Mouse (Mus musculus): Measurements from ENCODE around the gene Arhgef3.

DNA sequence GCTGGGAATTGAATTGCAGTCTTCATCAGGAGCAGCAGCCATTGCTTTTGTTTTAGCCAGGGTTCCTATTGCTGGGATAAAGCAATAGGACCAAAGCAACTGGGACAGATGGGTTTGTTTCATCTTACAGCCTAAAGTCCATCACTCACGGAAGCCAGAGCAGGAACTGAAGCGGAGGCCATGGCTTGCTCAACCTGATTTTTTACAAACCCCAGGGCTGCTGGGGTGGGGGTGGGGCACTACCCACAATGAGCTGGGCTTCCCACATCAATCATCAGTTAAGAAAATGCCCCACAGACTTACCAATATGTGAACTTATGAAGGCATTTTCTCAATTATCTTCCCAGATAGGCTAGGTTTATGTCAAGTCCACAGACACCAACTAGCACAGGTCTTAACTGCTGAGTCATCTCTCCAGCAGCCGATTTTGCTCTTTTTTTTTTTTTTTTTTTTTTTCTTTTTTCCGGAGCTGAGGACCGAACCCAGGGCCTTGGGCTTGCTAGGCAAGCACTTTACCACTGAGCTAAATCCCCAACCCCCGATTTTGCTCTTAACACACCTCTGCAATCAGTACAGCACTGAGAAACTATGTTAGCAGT is 59.6 kb downstream of the Arhgef3 start:
- TF ChIP-seq GATA2 (IDR thresholded peaks at IDR 0.05; ENCODE audit: borderline replicate concordance, low read depth, low read length): no peak
- no peak for TF ChIP-seq CTCF (IDR thresholded peaks at IDR 0.05; ENCODE audit: low read depth, low read length)

All from G1E (cell line).